Mouse (Mus musculus) erythroblast, adult 5-6 weeks (primary cell): ENCODE data around the gene Wdr24. TPM values are rescaled to one million over a fixed set of nuclear protein-coding genes. Genes with fewer than 3 reads are reported as not detected.
"Not testable (repeated sequence)": the region's sequence is repeated elsewhere in the genome, so short reads cannot be mapped to it uniquely, and the experiment has no call there.

Experiments used
- ATAC-seq: replicated peaks from 2 replicates; pipeline ENCODE4 v1.8.0; 2016; ENCODE audit warnings: moderate number of reproducible peaks, mild to moderate bottlenecking, moderate TSS enrichment, inconsistent platforms; ENCODE audit not compliant: poor library complexity, low FRiP score, severe bottlenecking
- total RNA-seq, 2 experiments: library from RNA; stranded (forward) in 1 of 2; stranded (reverse) in 1 of 2; fragments of 150-400 nt in 1 of 2; fragments of 200-764, 138-1000 nt in 1 of 2; gene quantifications; 2 replicates each; pipeline versions ENCODE4 v1.2.3 to v1.2.4; 2015 to 2017; ENCODE audit warnings: low replicate concordance in 2 of 2

The Wdr24 gene
- total RNA-seq, 2 experiments from 2014 or later, result 0.38 to 6.0 TPM

DNA sequence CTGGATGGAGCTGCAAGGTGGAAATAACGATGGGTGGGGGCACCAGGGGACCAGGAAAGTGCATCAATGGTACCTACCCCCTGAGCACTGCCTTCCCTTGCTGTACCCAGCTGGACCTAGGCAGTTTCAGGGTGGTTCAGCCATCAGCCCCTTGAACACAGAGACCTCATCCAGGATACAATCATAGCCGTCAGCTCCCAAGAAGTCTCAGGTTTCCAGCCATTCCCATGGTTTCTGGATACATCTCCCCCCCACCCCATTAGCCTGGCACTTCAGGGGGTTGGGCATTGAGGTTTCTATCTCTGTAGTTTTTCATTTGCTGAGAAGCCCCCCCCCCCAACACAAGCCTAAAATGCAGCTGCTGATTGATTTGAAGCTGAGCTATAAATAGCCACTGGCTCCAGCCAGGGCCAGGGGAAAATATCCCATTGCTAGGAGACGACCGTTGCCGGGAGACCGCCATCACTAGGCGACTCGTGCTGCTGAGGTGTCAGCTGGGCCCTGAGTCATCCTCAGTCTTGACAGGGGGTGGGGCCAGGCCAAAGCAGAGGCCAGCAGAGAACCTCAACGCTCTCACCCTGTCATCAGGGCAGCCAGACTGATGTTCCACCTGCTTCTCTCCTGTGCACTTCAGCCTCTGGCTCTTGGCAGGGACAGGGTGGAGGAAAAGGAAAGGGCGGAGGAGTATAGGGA lies 20.5 kb upstream of the Wdr24 start:
- ATAC-seq, result no peak

DNA sequence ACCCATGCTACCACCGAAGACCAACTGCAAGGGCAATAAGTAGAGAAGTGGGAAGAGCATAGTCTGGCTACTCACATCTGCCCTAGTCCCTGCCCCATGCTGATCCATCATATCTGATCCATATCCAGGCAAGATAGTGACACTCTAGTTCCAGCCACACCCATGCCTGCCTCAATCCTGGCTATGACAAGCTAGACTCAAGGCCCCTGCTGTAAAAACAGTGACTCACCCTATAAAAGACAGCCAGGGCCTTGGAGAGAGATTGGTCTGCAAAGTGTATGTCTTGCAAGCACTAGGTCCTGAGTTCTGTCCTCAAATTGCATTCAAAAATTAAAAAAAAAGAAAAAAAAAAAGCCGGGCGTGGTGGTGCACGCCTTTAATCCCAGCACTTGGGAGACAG lies 16.9 kb upstream of the Wdr24 start:
- no peak for ATAC-seq

DNA sequence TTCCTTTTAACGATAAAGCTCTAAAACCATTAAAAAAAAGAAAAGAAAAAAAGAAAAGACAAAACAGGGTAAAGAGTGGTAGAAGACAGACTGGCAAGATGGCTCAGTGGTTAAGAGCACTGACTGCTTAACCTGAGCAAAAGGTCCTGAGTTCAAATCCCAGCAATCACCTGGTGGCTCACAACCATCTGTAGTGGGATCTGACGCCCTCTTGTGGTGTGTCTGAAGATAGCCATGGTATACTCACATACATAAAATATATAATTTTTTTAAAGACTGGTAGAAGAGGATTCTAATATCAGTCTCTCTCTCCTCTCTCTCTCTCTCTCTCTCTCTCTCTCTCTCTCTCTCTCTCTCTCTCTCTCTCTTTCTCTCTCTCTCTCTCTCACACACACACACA lies 16.0 kb upstream of the Wdr24 start:
- ATAC-seq, result not testable (repeated sequence)

DNA sequence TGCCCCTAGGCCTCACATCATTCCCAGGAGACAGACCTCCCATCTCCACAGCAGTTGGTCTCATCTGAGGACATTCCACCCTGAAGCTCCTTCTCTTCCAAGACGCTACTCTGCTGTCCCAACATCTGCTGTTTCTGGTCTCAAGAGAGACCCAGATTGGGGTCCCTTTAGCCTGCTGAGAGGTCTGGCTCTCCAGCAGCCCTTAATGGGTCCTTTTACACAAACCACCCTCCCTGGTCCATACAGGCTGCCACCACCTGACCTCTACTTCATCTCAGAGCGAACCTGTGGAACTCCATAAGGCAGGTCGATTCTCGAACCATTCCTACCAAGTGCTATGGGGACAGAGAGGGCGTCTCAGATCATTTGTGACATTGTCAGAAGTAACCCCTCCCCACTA lies 15.4 kb upstream of the Wdr24 start:
- ATAC-seq, result no peak

DNA sequence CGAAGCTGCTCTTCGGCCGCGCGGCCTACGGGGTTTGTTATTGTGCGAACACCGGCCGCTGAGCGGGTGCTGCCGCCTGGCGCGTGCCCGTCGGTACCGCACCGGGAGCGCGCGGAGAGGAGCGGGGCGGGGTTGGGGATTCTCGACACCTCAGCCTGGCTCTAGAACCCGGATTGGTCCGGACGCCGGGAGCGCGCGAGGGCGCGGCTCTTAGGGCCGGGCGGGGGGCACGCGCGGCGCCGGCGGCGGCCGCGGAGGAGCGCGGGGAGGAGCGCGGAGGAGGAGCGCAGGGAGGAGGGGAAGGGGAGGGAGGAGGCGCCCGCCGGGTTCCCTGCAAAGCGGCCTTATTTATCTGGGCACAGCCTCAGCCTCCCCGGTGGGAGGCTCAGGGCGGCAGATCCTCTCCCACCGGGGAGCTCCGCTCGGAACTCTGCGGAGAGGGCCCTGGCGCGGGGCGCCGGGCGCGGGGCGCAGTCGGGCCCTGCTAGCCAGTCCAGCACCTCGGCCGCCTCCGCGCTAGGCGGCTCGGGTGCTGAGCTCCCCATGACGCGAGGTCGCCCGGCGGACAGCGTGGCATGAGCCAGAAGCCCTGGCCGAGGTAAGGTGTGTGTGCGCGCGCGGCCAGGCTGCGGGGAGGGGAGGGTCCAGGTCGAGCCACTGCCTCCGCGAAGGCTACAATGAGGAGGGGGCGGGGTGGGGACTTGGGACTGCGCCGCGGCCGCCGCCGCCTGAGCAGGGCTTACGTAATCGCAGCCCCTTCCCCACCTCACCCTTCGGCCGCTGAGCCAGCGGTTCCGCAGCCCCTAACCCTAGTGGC lies 14.4 kb upstream of the Wdr24 start, which contains the start of gene Fbxl16:
Fbxl16 (plus strand) TSS at position 297 of the 817 bp plus-strand sequence.
- no peak for ATAC-seq

DNA sequence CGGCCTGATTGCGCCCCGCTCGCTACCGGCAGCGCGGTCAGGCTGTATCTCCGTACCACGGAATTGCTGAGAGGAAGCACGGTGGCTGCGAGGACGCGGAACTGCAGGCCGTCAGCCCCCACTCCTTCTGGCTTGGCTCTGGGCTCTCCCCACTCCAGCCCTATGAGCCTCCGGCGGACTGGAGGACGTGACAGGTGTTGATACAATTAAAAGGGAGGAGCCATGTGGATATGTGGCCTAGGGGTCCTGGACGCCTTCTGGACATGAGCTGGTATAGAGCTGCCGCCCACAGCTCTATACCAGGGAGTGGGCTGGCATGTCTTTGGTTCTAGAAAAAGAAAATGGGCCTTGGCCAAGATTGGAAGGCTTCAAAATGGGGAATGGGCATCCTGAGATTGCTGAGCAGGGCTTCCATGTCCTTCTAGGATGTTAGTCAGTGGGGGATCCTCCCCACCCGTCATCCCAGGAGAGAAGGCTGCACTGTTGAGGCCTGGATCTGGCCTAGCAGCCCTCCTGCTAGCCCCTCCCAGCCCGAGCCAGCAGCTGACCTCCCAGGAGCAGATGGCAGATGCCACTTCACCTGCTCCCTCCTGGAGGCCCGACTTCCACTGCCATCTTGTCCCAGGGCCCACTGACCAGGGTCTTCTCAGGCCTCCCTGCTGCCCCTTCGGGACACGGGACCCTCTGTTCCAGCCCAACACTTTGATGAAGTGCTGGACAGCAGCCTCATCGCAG lies 13.7 kb upstream of the Wdr24 start:
- ATAC-seq, result no peak

DNA sequence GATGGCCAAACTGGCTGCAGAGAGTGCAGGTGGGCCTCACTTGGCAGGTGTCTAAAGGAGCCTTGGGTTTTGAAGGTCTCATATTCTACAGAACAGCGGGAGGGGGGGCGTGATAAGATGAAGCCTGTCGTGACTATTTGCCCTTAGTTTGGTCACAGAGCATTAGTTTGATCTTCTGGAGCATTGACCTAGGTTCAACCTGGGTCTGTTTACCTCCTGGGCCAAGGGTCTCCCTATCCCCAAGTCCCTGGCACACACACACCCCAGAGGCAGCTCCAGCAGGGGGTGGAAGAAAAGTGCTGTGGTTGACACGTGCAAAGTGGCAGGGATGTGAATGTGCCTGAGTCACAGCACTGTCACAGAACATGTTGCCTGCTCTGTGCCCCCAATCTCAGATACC lies 12.5 kb upstream of the Wdr24 start:
- no peak for ATAC-seq

DNA sequence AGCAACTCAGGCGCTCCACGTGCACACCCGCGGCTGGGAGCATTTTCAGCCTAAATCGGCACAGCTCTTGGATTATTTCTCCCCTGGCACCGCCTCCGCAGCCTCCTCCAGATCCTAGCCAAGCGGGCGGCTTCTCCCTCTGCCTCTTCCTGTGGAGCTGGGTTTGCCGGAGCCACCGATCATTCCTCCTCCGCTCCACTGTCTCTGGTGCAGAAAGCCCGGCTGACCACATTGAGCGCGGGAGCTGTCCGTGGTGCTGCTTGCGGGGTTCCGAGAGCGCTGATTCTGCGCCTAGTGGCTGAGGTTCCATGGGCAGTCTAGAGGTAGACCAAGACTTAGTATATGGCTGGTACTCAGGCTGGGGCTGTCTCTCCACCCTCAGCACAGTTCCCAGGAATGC lies 10.0 kb upstream of the Wdr24 start:
- ATAC-seq, result 0 out of 2 replicates have a peak, but pooled peaks have one; percentile 38

DNA sequence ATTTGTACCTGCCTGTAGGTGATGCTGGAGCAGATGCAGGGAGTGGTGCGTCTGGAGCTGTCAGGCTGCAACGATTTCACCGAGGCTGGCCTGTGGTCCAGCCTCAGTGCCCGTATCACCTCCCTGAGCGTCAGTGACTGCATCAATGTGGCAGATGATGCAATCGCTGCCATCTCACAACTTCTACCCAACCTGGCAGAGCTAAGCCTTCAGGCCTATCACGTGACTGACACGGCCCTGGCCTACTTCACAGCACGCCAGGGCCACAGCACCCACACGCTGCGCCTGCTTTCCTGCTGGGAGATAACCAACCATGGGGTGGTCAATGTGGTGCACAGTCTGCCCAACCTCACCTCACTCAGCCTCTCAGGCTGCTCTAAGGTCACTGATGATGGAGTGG lies 5.8 kb upstream of the Wdr24 start:
- ATAC-seq, result no peak

DNA sequence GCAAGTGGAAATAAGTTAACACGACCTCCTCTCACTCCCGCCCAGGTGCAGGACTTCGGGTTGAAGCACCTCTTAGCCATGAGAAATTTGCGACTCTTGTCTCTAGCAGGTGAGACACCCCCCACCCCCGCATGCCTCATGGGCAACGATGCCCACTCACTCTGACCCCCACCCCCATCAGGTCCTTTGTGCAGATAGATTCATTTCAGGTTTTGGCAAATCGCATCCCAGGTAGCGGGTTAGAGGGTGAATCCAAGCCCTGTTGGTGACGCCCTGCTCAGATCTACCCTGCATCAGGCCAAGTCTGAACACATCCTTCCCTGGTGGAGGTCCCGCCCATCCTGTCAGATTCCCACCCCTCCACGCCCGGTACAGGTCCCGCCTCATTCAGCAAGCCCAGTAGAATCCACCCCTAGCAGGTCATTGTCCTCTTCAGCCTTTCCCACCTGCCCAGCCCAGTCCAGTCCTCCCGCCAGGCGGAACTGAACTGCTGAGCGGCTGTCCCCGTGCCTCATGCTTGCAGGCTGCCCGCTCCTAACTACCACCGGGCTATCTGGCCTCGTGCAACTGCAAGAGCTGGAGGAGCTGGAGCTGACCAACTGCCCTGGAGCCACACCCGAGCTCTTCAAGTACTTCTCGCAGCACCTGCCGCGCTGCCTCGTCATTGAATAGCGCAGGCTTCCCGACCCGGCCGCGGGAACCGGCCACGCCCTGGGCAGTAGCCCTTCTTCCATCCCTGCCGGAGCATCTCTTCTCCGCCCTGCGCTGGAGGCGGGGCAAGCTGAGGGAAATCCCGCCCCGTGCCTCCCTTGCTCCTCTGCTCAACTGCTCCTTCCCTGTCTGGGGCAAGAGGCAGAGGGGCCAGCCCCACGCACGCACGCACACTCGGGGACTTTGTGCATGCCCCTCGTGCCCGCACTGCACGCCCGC lies 4.3 kb upstream of the Wdr24 start:
- ATAC-seq, result peak; percentile 58

DNA sequence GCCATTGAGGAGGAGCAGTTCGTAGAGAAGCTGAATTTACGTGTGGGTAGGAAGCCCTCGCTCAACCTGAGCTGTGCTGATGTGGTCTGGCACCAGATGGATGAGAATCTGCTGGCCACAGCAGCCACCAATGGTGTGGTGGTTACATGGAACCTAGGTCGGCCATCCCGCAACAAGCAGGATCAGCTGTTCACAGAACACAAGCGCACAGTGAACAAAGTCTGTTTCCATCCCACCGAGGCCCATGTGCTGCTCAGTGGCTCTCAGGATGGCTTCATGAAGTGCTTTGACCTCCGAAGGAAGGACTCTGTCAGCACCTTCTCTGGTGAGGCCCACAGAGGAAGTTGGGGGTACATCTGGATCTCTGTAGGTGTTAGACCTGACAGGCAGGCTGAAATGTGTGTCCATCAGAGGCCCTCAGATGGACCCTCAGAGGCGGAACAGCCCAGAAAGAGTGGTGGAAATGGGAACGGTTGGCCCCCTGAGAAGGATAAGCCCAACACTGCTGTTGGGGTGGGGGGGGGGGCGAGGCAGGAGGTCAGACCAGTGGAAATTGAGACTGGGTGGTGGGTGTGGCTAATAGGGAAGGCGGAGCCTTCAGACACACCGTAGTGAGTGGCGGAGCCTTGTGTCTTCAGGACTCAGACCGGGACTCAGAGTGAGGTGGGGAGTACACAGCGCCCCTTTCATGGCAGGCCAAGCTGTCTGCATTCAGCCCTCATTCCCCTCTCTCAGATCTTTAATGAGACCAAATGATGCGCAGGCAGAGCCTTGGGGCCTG lies 1.1 kb downstream of the Wdr24 start:
- no peak for ATAC-seq

DNA sequence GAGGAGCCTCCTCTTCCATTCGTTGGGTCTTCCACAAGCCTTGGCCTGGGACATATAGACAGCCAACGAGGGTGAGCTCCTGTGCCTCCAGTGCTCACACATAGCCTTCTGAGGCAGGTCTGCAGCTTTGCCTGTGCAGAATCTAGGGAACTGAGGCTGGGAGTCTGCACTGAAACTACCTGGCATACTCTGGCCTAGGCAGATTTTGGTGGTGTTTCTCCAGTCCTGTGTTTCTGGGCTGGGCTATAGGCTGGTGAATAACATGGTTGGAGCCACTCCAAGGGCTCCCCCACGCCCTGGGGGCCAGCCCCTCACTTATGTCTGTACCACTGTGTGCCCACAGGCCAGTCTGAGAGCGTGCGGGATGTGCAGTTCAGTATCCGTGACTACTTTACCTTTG lies 1.9 kb downstream of the Wdr24 start:
- no peak for ATAC-seq

DNA sequence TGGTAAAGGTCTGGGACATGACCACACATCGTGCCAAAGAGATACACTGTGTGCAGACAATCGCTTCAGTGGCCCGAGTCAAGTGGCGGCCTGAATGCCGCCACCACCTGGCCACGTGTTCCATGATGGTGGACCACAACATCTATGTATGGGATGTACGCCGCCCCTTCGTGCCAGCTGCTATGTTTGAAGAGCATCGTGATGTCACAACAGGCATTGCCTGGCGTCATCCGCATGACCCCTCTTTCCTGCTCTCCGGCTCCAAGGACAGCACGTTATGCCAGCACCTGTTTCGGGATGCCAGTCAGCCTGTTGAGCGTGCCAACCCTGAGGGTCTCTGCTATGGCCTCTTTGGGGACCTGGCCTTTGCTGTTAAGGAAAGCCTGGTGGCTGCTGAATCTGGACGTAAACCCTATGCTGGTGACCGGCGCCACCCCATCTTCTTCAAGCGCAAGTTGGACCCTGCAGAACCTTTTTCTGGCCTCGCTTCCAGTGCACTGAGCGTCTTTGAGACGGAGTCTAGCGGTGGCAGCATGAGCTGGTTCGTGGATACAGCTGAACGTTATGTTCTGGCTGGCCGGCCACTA lies 2.6 kb downstream of the Wdr24 start:
- no peak for ATAC-seq

DNA sequence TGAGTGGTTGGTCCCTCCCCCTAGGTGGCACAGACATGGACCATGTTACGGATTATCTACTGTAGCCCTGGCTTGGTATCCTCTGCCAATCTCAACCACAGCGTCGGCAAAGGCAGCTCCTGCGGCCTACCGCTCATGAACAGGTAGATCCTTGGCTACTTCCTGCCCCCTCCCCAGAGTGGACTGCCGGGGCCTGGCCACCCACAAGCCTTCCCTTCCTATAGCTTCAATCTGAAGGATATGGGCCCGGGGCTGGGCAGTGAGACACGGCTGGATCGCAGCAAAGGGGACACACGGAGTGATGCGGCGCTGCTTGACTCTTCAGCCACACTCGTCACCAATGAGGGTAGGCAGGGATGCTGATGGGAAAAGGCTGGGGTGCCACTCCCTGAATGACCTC lies 3.6 kb downstream of the Wdr24 start:
- ATAC-seq, result no peak

DNA sequence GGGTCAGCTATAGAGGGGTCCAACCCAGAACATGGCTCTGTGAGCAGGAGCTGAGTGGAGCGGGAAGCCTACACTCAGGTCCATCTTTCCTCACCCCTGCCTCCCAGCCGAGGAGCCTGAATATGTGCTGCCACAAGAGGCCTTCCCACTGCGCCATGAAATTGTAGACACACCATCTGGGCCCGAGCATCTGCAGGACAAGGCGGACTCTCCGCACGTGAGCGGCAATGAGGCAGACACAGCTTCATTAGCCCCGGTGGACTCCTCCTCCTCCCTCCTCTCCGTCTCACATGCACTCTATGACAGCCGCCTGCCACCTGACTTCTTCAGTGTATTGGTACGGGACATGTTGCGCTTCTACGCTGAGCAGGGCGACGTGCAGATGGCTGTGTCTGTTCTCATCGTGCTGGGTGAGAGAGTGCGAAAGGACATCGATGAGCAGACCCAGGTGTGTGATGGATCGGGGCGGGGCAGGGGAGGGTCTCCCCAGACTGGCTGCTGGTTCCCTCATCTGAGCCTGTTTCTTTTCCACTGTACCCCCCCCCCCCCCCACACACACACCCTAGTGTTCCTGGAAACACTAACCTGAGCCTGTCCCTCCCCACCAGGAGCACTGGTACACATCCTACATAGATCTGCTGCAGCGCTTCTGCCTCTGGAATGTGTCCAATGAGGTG lies 4.3 kb downstream of the Wdr24 start:
- ATAC-seq, result no peak

DNA sequence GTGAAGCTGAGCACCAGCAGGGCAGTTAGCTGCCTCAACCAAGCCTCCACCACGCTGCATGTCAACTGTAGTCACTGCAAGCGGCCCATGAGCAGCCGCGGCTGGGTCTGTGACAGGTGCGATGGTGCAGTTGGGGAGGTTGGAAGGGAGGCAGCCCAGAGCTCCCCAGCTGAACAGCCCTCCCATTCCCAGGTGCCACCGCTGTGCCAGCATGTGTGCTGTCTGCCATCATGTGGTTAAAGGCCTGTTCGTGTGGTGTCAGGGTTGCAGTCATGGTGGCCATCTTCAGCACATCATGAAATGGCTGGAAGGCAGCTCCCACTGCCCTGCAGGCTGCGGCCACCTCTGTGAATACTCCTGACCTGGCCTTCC lies 4.8 kb downstream of the Wdr24 start:
- ATAC-seq, result no peak

DNA sequence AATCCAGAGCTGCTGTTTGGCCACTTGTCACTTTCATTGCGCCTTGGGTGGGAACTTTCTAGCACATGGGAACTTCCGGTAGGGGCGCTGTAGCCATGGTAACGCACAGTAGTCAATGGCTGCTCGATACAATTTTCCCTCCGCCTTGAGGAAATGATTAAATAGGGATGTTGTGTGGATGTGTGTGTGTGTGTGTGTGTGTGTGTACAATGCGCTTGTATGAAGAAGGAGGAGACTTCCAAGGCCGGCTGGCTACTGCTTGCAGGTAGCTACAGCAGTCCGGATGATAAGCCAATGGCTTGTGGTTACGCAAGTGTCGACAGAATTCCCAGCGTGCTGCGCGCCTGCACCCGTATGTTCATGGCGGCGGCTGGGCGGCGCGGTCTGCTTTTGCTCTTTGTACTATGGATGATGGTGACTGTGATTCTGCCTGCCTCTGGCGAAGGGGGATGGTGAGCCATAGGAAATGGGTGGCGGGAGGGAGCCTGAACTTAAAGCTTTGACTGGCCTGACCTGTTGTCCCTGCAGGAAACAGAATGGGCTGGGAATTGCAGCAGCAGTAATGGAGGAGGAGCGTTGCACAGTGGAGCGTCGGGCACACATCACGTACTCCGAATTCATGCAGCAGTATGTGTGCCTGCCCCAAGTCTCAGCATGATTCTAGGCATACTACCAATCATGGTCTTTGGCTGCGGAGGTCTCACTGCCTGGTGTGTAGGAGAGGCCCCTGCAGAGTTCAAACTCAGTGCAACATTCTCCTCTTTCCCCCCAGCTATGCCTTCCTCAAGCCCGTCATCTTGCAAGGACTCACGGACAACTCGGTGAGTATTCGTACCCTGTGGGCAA lies 5.5 kb downstream of the Wdr24 start, which contains the start of gene Jmjd8:
Jmjd8 (plus strand) TSS at position 156 of the 846 bp plus-strand sequence.
- ATAC-seq, result peak; percentile 50
